Mouse (Mus musculus) heart, embryonic 14.5 days (tissue): ENCODE measurements around the gene Zgrf1. TPM values are rescaled to one million over a fixed set of nuclear protein-coding genes. Genes with fewer than 3 reads are reported as not detected.

Experiments used
- ATAC-seq: fragments of 200-750 bp; cut with Nextera tagmentation; 2 replicates; pipeline ENCODE4 v1.8.0; 2017; ENCODE audit warnings: low read depth, moderate TSS enrichment; ENCODE audit not compliant: insufficient number of reproducible peaks, insufficient read depth, low FRiP score
- H3K27ac ChIP-seq, 2 experiments: fragments of 200-500 bp in 1 of 2; fragments of 300-500 bp in 1 of 2; sonication (generic) in 1 of 2; replicated peaks in 1 of 2; 2 replicates each; pipeline ENCODE4 v1.5.1; 2012 to 2014; ENCODE audit warnings: low read depth in 2 of 2, low read length in 2 of 2, control low read depth in 1 of 2, mild to moderate bottlenecking in 1 of 2, mixed read lengths in 1 of 2; ENCODE audit not compliant: control insufficient read depth in 1 of 2, insufficient read depth in 1 of 2
- H3K27me3 ChIP-seq: fragments of 300-500 bp; sonication (generic); 2 replicates; pipeline ENCODE4 v1.6.1; 2014; ENCODE audit warnings: mild to moderate bottlenecking, low read length, control low read depth; ENCODE audit not compliant: control insufficient read depth, insufficient read depth
- H3K36me3 ChIP-seq: fragments of 300-500 bp; sonication (generic); 2 replicates; pipeline ENCODE4 v1.6.1; 2014; ENCODE audit warnings: mild to moderate bottlenecking, control low read depth, low read length, mixed read lengths; ENCODE audit not compliant: control insufficient read depth, insufficient read depth
- H3K4me1 ChIP-seq, 2 experiments: fragments of 200-500 bp in 1 of 2; fragments of 300-500 bp in 1 of 2; sonication (generic) in 1 of 2; 2 replicates each; pipeline ENCODE4 v1.6.1; 2012 to 2014; ENCODE audit warnings: low read length in 2 of 2, control low read depth in 1 of 2, mixed read lengths in 1 of 2; ENCODE audit not compliant: control insufficient read depth in 2 of 2, insufficient read depth in 2 of 2
- H3K4me2 ChIP-seq: fragments of 300-500 bp; sonication (generic); 2 replicates; pipeline ENCODE4 v1.6.1; 2014; ENCODE audit warnings: mild to moderate bottlenecking, low read length
- H3K4me3 ChIP-seq, 2 experiments: fragments of 200-500 bp in 1 of 2; fragments of 300-500 bp in 1 of 2; sonication (generic) in 1 of 2; 2 replicates each; pipeline ENCODE4 v1.5.1; 2012 to 2014; ENCODE audit warnings: low read length in 2 of 2, mild to moderate bottlenecking in 2 of 2, control low read depth in 1 of 2, low read depth in 1 of 2, moderate library complexity in 1 of 2; ENCODE audit not compliant: control insufficient read depth in 1 of 2, insufficient read depth in 1 of 2
- H3K9ac ChIP-seq: fragments of 300-500 bp; sonication (generic); 2 replicates; pipeline ENCODE4 v1.6.1; 2014; ENCODE audit warnings: mild to moderate bottlenecking, low read length
- H3K9me3 ChIP-seq: fragments of 300-500 bp; sonication (generic); 2 replicates; pipeline ENCODE4 v1.6.1; 2016; ENCODE audit warnings: low read length, control low read depth; ENCODE audit not compliant: control insufficient read depth
- WGBS: fragments of 180-500 bp; shearing (Covaris S2); extraction: QIAGEN DNeasy Blood & Tissue Kit; methylation state at CpG from one replicate; pipeline ENCODE4 v1.1.7; 2014; 5-methylcytosine and 5-hydroxymethylcytosine counted together
- polyA plus RNA-seq: library from polyadenylated mRNA; unstranded; fragments of >200 nt; fragmentation: Nextera tagmentation; extraction: Ambion mirVana; gene quantifications from 2 replicates; pipeline ENCODE4 v1.2.1, GENCODE M21; 2014

The Zgrf1 gene
- polyA plus RNA-seq, 1 experiment from 2014 or later = 8.8 TPM

GRCm38 (mm10) chr3:127539193-127539592, 14.1 kb upstream of the Zgrf1 start:
- no peak overlapping the region for H3K4me2 ChIP-seq
- H3K36me3 ChIP-seq = peaks cover 71% of the 10 kb centered on the region
- H3K9ac ChIP-seq = no peak overlapping the region
- no peaks in the 10 kb centered on the region for H3K9me3 ChIP-seq
- H3K27me3 ChIP-seq = no peaks in the 10 kb centered on the region
- 43% methylated on average over 6 of the region's 6 CpGs for whole genome bisulfite sequencing
- no peak overlapping the region for H3K4me3 ChIP-seq
- H3K27ac ChIP-seq = 0 out of 4 replicates have a peak overlapping the region, but pooled peaks of 1 of the 2 experiments have one; percentile 30
- H3K4me1 ChIP-seq = no peaks in the 10 kb centered on the region
- ATAC-seq = peak; percentile 66

- no peak for ATAC-seq
- no peak overlapping the region for H3K4me3 ChIP-seq
- no peaks in the 10 kb centered on the region for H3K4me1 ChIP-seq
- H3K27me3 ChIP-seq = no peaks in the 10 kb centered on the region
- 81% methylated on average over 4 of the region's 4 CpGs for WGBS
- no peak overlapping the region for H3K27ac ChIP-seq
- no peak overlapping the region for H3K4me2 ChIP-seq
- H3K36me3 ChIP-seq = peaks cover 73% of the 10 kb centered on the region
- no peak overlapping the region for H3K9ac ChIP-seq
- no peaks in the 10 kb centered on the region for H3K9me3 ChIP-seq
These were observed 9.3 kb upstream of the Zgrf1 start for GRCm38 (mm10) chr3:127543976-127544375.

- Histone ChIP-seq H3K4me2 (no peak overlapping the region), H3K36me3 (peaks cover 72% of the 10 kb centered on the region), H3K27me3 (no peaks in the 10 kb centered on the region), H3K4me1 (no peaks in the 10 kb centered on the region), H3K27ac (no peak overlapping the region), H3K9ac (no peak overlapping the region), H3K9me3 (no peaks in the 10 kb centered on the region), H3K4me3 (no peak overlapping the region)
- no peak for ATAC-seq
- WGBS = 34% methylated on average over 5 of the region's 5 CpGs
These were observed 8.6 kb upstream of the Zgrf1 start for GRCm38 (mm10) chr3:127544610-127545121.

- Histone ChIP-seq H3K27ac (no peak overlapping the region), H3K4me1 (peaks cover 0 to 4% of the 10 kb centered on the region in 2 experiments; a peak in 1 of 4 replicates), H3K4me2 (no peak overlapping the region), H3K27me3 (no peaks in the 10 kb centered on the region), H3K36me3 (peaks cover 44% of the 10 kb centered on the region), H3K4me3 (no peak overlapping the region), H3K9ac (no peak overlapping the region), H3K9me3 (no peaks in the 10 kb centered on the region)
- WGBS = 44% methylated on average over 5 of the region's 5 CpGs
- ATAC-seq = no peak
These were observed 5.4 kb upstream of the Zgrf1 start for GRCm38 (mm10) chr3:127547882-127548281.

GRCm38 (mm10) chr3:127552434-127552972, 786 bp upstream of the Zgrf1 start:
- peaks cover 0 to 9% of the 10 kb centered on the region in 2 experiments; a peak in 2 of 4 replicates for H3K4me1 ChIP-seq
- peaks cover 21% of the 10 kb centered on the region for H3K36me3 ChIP-seq
- H3K27me3 ChIP-seq = no peaks in the 10 kb centered on the region
- WGBS = 8% methylated on average over 10 of the region's 13 CpGs
- no peaks in the 10 kb centered on the region for H3K9me3 ChIP-seq
- H3K4me2 ChIP-seq = peak overlapping the region; percentile 65
- peak overlapping the region; percentile 81 for H3K9ac ChIP-seq
- H3K27ac ChIP-seq = peak overlapping the region; percentile 73 to 96
- H3K4me3 ChIP-seq = peak overlapping the region; percentile 66 to 76
- ATAC-seq = no peak

- H3K4me3 ChIP-seq = peak overlapping the region; percentile 66 to 76
- 0% methylated on average over 4 of the region's 4 CpGs for WGBS
- peaks cover 26% of the 10 kb centered on the region for H3K36me3 ChIP-seq
- H3K27me3 ChIP-seq = no peaks in the 10 kb centered on the region
- H3K9ac ChIP-seq = peak overlapping the region; percentile 80
- H3K27ac ChIP-seq = peak overlapping the region; percentile 43 to 44; a peak in 3 of 4 replicates
- H3K9me3 ChIP-seq = no peaks in the 10 kb centered on the region
- H3K4me2 ChIP-seq = peak overlapping the region; percentile 73
- H3K4me1 ChIP-seq = peaks cover 0 to 9% of the 10 kb centered on the region in 2 experiments; a peak in 2 of 4 replicates
- no peak for ATAC-seq
These were observed 393 bp downstream of the Zgrf1 start for GRCm38 (mm10) chr3:127553720-127554043.

- Histone ChIP-seq H3K27ac (no peak overlapping the region), H3K27me3 (no peaks in the 10 kb centered on the region), H3K9me3 (no peaks in the 10 kb centered on the region), H3K4me1 (peaks cover 0 to 9% of the 10 kb centered on the region in 2 experiments; a peak in 2 of 4 replicates), H3K36me3 (peaks cover 32% of the 10 kb centered on the region), H3K4me2 (peak overlapping the region; percentile 73), H3K4me3 (no peak overlapping the region; a peak in 2 of 4 replicates), H3K9ac (peak overlapping the region; percentile 80)
- 43% methylated on average over 5 of the region's 5 CpGs for WGBS
- no peak for ATAC-seq
These were observed 1.4 kb downstream of the Zgrf1 start for GRCm38 (mm10) chr3:127554723-127555122.

GRCm38 (mm10) chr3:127558201-127558600, 4.9 kb downstream of the Zgrf1 start:
- no peak for ATAC-seq
- H3K36me3 ChIP-seq = peaks cover 57% of the 10 kb centered on the region

More at GRCm38 (mm10) chr3:127558201-127558600, 4.9 kb downstream of the Zgrf1 start:
- Histone ChIP-seq H3K27ac (no peak overlapping the region), H3K9ac (no peak overlapping the region), H3K27me3 (no peaks in the 10 kb centered on the region), H3K9me3 (no peaks in the 10 kb centered on the region), H3K4me3 (no peak overlapping the region), H3K4me1 (peaks cover 0 to 5% of the 10 kb centered on the region in 2 experiments; a peak in 2 of 4 replicates), H3K4me2 (no peak overlapping the region)
